Mouse (Mus musculus) layer of hippocampus, postnatal 25 days (tissue): ENCODE measurements around the gene Fam193a. TPM values are rescaled to one million over a fixed set of nuclear protein-coding genes. Genes with fewer than 3 reads are reported as not detected.

Experiments used
- DNase-seq, 2 experiments: peaks; one replicate each; pipeline ENCODE4 v3.0.0; 2022; ENCODE audit warnings: mixed read lengths in 2 of 2, low spot score in 1 of 2; ENCODE audit errors: extremely low spot score in 1 of 2
- total RNA-seq, 2 experiments: library from RNA; stranded (reverse); gene quantifications; 2 replicates each; pipeline ENCODE4 v1.2.3; 2021

Gene Fam193a
- 10 to 100 TPM; 37.0 to 42.2 TPM for total RNA-seq

DNA sequence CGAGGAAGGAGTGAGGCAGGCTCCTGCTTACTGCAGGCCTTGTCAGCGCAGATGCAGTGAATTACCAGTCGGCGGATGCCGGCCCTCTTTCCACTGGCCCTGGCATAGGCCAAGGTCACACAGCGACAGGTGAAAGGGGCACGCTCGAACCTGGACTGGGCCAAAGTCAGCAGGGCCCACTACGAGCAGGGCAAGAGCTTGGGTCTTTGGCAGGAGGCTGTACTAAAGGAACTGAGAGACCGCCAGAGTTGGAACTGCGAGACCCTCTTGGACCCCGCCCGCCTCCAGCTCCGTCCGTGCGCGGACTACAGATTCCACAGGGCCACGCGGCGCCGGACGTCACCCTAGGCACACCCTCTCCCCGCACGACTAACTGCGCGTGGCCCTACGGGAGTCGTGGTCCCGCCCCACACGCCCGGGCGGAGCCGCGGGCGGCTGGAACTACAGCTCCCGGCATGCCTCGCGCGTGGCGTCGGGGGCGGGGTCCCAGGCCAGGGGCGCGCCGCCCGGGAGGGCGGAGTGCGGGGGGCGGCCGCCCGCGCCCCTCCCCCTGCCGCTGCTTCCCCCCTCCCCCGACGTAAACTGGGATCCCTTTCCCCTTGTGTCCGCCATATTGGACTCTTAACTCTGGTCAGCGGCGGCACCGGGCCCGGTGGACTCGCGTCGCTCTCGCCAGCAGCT lies at the start of gene Fam193a:
Gene Fam193a (plus strand): TSS at position 593 of the 681 bp plus-strand sequence.
- DNase-seq: peak; percentile 91 to 93

DNA sequence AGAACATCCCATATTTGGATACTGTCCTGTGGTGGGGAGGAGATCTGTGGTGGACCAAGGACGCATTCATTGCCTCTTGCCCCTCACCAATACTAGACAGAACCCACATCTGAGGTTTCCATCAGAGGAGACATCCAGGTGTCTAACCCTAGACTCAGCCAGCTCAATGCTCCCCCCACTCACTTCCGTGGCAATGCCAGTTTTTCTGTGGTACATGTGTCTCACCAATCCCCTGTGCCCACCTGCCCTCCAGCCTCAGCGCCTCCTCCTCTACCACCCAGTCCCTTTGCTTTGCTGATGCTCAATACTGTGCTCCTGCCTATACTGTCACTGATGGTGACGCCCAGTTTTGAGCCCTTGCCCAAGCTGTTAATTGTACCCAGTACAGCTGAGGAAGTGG lies 48.5 kb upstream of the Fam193a start:
- no peak for DNase-seq

DNA sequence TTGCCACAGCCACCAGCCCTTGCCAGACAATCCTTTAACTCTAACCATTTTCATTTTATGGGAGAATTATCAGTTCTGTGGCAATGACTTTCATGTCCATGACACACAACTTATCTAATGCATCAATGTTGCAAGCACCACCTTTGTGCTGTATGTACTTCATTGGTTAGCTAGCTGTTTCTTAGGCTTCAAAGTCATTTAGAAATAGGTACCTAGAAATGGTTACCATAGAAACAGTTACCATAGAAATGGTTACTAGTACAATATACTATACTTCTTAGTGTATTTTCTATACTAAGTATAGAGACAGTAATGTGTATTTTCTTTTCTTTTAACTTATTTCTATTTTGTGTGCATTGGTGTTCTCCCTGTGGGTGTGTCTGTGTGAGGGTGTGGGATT lies 44.4 kb upstream of the Fam193a start:
- no peak for DNase-seq

DNA sequence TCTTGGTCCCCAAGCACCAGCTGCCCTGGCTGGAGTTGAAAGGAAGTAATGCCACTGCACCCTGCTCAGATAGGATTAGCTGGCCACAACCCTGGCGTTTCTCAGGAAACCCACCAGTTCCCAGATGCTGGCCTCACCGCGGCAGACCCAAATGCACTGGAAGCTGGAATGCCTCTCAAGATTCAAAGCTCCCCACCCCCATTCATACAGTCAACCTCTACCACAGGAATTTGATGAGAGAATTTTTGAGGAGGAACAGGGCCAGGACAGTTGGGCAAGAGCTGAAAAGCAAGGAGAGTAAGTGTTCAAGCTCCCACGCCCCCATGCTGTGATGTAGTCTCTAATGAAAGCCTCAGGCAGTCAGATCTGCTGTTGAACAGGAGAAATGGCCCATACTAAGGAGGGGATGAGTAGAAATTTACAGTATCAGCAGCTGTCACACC lies 43.5 kb upstream of the Fam193a start:
- no peak for DNase-seq

DNA sequence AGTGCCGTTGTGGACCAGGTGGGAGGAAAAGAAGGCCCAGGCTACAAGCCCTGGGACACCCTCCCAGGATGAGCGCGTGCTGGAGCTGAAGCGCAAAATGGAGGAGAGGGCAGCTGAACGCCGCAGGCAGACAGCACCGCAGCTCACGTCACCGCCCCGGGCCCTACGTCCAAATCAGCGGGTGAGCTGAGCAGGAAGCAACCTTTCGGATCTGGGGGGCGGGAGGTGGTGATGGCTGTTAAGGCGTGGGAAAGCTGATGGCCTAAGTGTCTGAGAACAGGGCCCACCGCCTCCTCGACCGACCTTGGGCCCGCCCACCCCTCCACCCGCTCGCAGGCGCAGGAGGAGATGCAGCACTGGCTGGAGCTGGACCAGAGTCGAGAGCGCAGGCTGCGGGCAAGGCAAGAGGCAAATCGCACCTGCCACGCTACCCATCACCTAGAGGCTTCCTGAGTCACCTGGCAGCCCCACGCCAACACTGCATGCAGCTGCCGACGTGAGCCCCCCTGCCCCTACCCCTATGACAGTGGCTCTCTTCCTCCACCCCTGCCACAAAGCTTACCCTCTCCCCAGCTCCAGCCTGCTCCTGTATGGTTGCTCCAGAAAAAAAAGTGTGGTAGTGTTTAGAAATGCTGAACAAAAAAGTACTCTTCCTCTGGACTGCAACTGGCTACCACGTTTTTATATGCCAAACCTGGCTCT lies 42.7 kb upstream of the Fam193a start:
- no peak for DNase-seq

DNA sequence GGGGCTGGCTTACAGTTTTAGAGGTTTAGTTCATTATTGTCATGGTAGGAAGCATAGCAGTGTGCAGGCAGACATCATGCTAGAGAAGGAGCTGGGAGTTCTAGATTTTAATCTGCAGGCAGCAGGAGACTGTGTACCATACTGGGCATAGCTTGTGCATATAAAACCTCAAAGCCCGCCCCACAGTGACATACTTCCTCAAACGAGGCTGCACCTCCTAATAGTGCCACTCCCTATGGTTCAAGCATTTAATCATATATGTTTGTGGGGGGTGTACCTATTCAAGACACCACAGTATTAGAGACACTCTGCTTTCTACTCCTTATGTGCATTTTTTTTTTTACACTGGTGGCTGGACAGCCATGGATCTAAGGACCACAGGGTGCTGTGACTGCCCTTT lies 39.6 kb upstream of the Fam193a start:
- DNase-seq: no peak

DNA sequence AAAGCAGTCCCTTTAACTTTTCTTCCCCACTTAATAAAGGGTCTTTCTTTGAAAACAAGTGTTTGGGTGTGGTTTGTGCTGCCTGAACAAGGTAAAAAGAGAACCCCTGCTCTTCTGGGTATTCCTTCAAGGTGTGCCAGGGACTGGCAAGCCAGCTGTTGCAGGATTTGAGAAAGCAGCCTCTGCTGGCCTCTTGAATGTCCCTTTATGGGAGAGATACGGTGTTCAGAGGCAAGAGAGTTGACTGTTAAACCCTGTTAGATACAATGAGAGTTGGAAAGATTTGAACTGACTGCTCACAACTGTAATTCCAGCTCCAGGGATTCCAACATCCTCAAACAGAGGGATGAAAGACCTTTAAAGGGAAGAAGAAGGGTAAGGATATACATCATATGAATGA lies 35.7 kb upstream of the Fam193a start:
- no peak for DNase-seq

DNA sequence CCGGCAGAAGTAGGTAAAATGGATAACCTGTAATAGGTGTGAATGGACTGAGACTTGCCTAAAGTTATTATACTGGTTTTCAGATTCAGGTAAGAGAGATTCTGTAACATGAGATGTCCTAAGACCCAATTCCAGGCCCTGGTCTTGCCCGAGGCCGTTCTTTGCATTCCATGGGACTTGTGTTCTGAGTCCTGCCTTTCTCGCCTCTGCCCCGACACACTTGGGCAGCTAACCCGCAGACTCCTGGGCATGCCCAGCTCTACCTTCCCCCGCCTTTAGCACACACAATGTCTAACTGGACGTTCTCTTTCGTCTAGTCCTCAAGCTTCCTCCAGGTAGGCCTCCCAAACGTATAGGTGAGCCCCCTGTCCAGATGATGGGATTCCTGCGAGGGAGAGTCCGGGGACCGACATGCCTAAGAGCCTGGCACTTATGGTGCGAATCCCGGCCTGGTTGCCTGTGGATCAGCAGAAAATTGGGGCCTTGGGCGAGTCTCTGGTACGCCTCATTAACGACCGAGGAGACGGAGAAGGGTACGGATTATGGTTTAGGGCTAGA lies 34.1 kb upstream of the Fam193a start:
- DNase-seq: no peak

DNA sequence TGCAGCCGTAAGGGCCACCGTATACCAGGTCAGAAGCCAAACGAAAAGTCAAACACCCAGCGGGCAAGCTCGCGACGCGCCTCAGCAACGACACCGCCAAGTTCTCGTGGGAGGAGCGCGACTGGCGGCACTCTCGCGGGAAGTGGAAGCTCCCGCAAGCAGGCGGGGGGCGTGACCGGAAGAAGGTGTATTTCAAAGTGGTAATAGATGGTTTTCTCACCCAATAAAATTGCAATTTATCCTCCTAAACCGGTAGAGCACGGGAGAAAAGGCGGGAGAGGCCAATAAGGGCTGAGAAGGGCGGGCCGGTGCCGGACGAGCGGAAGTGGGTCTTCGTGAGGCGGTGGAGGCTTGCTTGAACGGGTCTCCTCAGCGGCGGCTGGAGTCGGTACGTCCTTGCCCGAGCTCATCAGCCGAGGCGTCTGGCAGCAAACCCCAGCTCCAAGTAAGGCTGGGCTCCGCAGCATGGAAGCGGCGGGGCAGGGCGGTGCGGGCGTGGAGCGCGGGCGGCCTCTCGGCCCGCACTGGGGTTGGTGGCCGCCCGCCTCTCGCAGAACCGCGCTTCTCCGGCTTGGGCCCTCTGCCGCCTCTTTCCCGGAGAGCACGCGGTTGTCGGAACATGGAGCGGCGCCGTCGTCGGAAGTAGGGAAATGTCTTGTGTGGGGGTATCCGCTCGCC lies 33.5 kb upstream of the Fam193a start, which contains the start of gene Rnf4:
Gene Rnf4 (plus strand): TSS at position 193 of the 678 bp plus-strand sequence.
- peak; percentile 88 to 93 for DNase-seq

DNA sequence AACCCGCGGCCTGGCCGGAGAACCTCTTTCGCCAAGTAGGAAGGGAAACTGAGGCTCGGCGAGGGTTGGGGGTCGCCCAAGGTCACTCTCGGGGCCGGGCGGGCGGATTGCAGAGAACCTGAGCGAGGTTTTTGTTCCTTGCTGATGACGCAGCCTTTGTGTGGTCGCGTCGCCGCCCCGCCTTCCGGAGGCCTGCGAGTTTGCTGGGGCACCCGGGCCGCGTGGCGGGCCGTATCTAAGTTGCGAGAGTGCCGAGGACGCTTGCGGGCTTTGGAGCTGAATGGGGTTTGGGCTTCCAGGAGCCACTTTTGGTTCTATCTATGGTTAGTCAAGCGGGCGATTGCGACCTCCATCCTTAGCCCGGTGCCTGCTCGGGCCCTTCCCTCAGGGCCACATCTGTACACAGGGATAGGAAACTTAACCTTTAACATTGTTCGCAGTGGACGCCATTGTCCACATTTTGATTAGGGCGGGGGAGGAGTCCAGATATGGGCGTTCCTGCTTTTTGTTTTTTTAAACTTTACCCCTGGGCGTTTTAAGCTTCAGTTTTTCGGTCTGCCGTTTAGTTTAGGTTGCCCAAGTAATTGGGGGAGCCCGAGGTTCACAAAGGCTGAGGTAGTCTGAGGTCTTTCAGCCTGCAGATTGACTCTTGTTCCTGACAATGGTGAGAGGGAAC lies 32.8 kb upstream of the Fam193a start:
- peak; percentile 17 to 33 for DNase-seq

DNA sequence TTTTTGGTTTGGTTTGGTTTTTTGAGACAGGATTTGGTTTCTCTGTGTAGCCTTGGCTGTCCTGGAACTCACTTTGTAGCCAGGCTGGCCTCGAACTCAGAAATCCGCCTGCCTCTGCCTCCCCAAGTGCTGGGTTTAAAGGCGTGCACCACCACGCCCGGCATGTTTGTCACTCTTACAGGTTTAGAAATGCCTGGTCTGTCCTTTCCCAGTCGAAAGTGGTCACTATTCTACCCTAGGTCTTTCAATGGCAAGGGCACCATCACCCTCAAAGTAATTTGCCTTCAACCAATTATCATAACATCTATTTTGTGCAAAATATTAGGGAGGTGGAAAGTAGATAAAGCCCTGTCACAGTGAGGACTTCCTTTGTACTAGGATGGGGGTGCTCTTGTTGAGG lies 29.5 kb upstream of the Fam193a start:
- no peak for DNase-seq

DNA sequence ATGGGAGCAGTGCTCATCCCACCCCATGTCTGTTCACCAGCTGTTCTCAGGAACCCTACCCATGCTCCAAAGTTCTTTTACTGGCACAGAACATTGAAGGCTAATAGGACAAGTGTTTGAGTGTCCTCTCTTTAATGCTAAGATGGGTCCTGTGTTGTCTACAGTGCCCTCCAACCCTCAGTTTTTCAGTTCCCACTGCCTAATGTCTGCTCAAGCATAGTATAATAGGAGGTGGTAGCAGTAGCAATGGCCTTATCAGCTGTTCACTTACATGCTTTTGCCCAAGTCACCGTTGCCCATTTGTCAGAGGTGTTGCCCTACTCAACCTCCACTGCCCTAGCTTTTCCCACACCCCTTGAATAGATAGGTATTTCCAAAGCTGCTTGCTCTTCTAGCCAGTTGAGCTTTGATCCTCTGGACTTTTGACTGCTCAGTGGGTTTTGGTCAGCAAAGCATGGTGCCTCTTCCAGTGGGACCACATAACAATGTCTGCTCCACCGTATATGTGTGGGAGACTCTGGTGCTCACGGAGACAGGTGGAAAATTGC lies 17.6 kb upstream of the Fam193a start:
- no peak for DNase-seq

DNA sequence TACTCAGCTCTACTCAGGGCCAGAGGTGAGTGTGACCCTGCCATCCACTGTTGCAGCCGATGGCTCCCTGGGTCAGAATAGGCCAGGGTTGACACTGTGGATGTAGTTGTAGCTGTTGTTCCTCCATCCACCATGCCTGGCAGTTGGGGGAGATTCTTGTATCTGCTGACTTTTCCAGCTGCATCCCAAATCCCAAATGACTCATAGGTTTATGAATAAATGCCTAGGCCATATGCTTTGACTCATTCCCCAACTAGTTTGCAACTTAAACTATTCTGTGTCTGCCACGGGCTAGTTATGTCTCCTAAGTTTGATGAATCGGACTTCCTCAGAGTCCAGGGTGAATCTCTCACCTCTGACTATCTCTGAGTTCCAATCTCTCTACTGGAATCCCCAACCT lies 9.5 kb upstream of the Fam193a start:
- DNase-seq: no peak

DNA sequence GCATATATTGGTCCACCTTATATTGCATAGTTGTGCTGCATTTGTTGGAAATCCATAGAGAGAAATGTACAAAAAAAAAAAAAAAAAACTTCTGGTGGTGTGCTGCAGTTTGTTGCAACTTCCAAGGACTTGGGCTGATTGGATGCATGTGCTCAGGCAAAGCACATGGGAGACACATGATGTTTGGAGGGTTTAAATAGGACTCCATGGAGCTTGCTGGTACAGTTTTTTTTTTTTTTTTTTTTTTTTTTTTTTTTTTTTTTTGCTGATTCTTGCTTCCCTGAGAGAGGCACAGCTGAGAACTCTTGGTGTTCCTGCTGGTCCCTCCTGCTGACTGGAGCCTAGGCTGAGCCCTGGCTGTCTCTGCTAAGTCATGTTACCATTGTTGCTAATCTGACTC lies 6.6 kb upstream of the Fam193a start:
- DNase-seq: no peak

DNA sequence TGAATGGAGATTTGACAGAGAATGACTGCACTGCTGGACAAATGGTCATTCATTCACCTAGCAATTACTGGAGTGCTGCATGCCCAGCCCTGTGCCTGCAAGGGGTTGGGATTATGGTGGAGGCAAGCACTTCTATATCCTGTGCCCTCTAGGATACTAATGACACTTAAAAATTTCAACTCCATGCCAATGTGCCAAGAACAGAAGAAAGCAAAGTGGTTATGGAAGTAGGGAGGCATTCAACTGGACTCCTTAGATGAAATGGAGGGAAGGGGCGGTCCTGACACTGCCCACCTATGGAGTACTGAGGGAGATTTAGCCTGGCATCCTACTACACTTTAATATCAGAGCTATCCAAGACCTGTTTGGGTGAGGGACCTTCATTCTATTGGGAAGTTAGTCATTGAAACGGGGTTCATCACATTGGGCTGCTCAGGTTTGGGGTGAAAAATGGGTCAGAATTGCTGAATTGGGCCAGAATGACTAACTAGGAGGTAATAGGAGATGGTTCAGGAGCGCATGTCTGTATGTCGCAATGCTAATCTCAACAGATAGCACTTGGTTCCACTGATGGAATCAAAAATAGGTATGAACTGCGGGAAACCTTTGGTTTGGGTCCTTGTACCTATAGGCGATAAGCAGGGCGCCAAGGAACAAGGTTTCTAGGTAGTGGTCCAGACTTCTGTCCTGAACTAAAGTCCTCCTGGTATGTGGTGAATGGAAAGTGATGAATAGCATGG lies 1.0 kb upstream of the Fam193a start:
- no peak for DNase-seq

DNA sequence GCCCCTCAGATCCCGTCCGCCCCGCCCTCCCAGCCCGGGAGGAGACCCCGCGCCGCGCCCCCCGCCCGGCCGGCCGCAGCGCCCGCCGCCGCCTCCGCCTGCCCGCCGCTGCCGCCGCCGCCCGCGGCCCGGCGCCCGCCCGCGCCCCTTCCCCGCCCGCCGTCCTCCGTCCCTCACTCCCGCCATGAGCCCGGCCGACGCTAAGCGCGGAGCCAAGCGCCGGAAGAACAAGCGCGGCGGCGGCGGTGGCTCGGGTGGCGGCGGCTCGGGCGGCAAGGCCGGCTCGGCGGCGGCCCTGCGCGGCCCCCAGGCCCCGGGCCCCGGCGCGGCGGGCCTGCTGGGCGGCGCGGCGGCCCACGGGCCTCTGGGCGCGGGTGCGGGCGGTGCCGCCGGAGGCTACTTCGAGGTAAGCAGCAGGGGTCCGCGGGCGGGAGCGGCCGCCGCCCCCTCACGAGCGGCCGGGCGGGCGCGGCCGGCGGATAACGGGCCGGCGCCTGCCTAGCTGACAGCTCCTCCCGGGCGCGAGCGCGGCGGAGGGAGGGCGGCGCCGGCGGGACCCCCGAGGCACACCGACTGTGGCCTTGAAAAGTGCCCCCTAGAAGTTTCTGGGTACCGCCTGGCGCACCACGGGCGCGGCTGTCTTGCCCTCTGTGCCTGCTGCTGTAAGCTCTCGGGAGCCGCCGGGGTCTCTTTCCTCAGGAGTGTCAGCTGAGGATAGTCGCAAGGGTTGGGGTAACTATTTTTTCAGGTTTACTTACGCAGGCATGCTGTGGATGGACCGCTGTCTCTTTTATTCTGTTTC lies 490 bp downstream of the Fam193a start:
- peak; percentile 27 to 31 for DNase-seq

DNA sequence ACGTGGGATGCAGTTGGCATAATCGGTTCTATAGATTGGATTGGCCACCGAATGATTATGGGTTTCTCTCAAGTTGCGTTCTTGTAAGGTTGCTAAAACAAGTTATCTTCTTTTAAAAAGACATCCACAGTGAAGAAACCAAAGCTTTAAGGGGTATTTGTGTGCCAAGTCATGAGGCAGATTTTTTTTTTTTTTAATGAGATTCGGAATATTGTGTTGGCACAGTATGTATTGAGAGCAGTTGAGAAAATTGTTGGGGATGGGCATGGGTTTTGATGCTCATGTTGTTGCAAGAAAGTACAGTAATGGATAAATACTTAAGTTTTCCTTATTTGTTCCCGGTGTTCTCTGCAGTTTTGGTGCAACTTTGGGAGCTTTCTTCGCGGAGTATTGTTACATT lies 1.1 kb downstream of the Fam193a start:
- DNase-seq: no peak

DNA sequence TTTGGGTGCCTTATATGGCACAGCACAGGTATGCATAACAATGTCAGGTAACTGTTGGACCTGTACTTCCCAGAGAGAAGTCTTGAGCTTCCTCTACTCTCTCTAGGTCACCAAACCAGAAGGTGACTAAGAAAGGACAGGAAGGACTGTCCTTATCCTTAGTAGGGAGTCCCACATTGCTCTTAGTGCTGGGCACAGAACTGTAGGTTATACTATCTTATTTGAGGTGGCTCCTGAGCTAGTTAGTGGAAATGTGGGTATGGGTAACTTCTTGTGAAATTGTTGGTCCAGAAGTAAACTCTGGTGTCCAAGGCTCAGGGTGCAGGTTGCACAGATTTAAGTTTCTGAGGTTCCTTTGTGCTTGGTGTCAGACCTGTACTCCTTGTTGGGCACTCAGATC lies 2.4 kb downstream of the Fam193a start:
- no peak for DNase-seq

DNA sequence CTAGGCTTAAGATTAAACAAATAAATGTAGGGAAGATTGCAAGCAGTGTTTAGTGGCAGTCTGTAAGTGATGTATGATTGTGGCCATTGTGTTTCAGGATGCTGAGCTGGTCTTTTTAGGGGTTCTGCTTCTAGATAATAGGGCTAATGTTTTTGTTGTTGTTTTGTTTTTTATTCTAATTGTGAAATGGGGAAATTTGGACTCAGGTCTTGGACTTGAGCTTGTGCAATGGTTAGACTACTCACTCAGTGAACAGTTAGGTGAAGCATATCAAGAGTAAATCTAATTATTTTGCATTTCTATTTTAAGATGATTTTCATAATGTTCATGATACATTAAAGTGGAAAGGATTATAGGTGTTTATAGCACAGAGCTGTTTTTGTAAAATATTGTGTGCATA lies 2.8 kb downstream of the Fam193a start:
- DNase-seq: no peak
